Mouse (Mus musculus) heart, embryonic 14.5 days (tissue): Measurements from ENCODE around the gene Pan3. TPM values are rescaled to one million over a fixed set of nuclear protein-coding genes. Genes with fewer than 3 reads are reported as not detected.

ENCODE experiments used
- polyA plus RNA-seq: library from polyadenylated mRNA; unstranded; fragments of >200 nt; fragmentation: Nextera tagmentation; extraction: Ambion mirVana; gene quantifications from 2 replicates; pipeline ENCODE4 v1.2.1, GENCODE M21; 2014

The Pan3 gene
- polyA plus RNA-seq, 1 experiment from 2014 or later, result 55.8 TPM

Other genes starting within 250 kb of the Pan3 start
- not detected in 2 replicates for gene Gsx1, start 241.5 kb upstream of the Pan3 start, polyA plus RNA-seq
- gene Pdx1, start 160.2 kb upstream of the Pan3 start, polyA plus RNA-seq, result not detected in 2 replicates
- not detected in 2 replicates for gene Cdx2, start 122.9 kb upstream of the Pan3 start, polyA plus RNA-seq
- not detected in 2 replicates for gene Urad, start 107.7 kb upstream of the Pan3 start, polyA plus RNA-seq
- 0.08 TPM in 1 of 2 replicates, not detected in the other for gene Flt3, start 29.7 kb upstream of the Pan3 start, polyA plus RNA-seq